Mouse (Mus musculus) cerebellum, adult 8-10 months (tissue): ENCODE results near the gene Miga2.

Experiments
- DNase-seq: peaks from one replicate; pipeline ENCODE4 v3.0.0; 2022

The Miga2 gene

GRCm38 (mm10) chr2:30363773-30364650 is at the start of gene Miga2:
Gene Miga2 (plus strand): TSS chr2:30364233.
- DNase-seq = peak; percentile 98

DNA sequence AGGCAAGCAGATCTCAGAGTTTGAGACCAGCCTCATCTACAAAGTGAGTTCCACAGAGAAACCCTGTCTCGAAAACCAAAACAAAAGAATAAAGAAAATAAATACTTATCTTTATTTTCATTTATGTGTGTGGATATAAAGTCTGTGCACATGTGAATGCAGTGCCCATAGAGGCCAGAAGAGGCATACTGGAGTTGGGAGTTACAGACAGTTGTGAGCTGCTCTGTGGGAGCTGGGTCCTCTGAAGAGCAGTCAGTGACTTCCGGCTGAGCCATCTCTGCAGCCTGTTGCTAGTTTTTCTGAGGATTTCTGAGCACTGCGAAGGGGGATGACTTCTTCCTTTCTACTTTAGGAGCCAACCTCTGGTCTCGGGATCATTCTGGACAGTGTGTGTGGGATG is 47.9 kb upstream of the Miga2 start:
- no peak for DNase-seq

- DNase-seq = no peak
Measured at GRCm38 (mm10) chr2:30316955-30317354, 47.1 kb upstream of the Miga2 start.

- DNase-seq = no peak
Measured at GRCm38 (mm10) chr2:30319260-30319659, 44.8 kb upstream of the Miga2 start.

DNA sequence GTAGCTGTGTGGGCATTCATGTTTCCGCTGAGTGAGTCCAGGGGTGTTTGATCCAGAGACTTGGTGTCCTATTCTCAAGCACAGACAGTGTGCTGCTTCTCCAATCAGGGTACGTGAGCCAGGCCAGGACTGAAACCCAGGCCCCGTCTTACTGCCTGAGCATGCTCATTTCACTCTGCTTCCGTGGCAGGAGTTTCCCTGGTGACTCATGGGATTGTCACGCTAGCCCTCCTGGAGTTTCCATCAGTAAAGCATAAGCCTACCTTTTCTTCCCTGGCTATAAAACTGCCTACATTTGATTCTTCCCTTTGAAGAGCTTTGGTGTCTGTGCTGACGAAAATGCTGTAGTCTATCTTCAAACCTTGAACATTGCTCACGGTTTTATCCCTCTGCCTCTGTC is 40.9 kb upstream of the Miga2 start:
- DNase-seq = no peak

DNA sequence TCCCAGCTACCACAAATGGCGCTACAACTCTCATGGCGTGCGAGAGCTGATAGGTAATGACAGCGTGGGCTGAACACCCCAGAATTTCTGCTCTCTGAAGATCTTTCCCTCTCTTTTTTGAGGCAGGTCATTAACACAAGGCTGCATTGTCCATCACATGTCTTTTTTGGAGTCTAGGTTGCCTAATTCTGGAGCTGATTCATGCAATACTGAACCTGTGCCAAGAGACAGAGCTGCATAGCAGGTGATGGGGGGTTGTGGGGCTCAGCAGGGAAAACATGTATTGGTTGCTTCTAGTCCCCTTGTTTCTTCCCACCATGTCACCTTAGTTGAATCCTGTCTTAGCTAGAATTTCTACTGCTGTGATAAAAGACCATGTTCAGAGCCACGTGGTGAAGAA is 38.7 kb upstream of the Miga2 start:
- no peak for DNase-seq

- peak; percentile 38 for DNase-seq
Measured at GRCm38 (mm10) chr2:30327276-30327675, 36.8 kb upstream of the Miga2 start.

GRCm38 (mm10) chr2:30328791-30329190 is 35.2 kb upstream of the Miga2 start:
- no peak for DNase-seq

DNA sequence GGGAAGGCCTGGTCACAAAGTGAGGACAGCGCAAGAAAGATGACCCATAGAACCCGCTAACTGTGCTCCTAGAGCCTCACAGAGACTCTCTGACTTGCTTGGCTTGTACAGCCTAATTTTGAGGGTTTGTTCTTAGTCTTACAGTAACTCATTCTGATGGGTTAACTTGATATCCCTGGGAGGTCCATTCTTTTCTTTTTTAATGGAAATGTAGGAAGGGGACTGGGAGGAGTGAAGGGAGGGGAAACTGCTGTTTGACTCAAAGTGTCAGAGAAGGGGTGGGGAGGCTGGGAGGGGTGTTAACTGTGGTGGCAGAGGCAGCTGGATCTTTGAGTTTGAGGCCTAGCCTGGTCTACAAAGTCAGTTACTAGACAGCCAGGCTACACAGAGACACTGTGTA is 28.7 kb upstream of the Miga2 start:
- no peak for DNase-seq

- peak; percentile 36 for DNase-seq
Measured at GRCm38 (mm10) chr2:30336174-30336915, 27.7 kb upstream of the Miga2 start.

GRCm38 (mm10) chr2:30337179-30337578 is 26.9 kb upstream of the Miga2 start:
- peak; percentile 25 for DNase-seq

DNA sequence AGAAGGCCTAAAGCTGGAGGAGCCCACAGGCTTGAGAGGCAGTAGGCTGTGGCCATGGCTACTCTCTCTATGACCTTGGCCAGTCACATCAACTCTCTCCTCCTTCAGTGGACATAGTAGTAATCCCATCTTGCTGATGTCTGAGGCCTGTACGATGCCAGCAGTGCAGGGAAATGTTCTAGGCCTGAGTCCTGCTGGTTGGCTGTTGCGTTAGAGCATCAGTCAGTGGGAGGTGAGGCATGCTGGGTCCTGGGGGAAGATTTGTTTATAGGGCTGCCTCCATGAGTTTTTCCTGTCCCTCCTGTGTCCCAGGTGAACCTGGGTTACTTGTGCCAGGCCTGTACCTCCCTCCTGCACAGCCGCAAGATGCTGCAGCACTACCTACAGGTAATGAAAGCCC is 22.0 kb upstream of the Miga2 start:
- peak; percentile 26 for DNase-seq

GRCm38 (mm10) chr2:30342544-30342943 is 21.5 kb upstream of the Miga2 start:
- DNase-seq = peak; percentile 54

DNA sequence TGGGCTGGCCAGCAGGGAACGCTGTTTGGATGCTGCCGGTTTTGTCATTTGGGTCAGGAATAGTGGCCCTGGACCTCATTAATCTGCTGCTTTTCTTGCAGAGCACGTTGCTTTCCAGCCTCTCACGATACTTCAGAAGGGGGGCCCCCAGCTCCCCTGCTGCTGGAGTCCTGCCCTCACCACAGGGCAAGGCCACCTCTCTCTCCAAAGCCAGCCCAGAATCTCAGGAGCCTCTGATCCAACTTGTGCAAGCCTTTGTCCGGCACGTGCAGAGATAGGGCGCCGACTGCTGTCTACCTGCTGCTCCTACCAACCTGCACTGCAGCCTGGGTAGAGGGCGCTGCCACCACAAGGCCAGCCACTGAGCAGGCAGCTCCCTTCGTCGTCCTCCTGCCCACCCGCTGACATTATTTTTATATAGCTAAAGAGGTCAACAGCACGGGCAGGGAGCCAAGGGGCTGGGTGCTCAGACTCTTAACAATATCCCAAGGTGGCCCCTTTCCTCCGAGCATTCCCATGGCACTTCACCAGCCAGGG is 20.4 kb upstream of the Miga2 start:
- DNase-seq = peak; percentile 50

DNA sequence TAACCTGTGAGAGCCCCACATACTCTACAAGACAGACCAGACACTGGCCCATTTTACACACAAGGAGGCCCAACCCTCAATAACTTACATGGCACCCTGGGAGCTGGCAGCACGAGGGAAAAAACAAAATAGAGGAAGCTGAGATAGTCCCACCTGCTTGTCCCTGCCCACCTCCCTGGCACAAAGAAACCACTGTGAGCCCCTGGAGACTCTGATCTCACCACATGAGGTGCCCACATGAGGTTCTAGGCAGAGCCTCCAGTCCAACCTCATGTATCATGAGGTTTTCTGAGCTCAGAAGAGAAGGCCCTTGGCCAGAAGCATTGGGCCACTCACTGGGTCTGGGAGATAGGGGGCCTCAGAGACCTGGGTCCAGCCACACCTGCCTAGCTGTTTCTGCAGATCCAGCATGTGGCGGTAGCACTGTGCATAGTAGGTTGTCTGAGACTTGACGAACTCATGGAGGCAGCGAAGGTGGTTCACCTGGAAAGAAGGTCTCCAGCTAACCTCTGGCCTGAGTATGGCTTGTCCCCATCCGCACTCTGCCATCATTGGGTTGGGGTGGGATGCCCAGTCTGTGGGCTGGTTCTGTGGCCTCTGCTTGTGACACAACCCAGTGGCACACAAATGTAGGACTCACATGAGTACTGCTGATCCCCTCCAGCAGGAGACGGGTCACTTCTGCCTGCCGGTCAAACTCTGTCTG is 17.9 kb upstream of the Miga2 start:
- DNase-seq = no peak

GRCm38 (mm10) chr2:30349196-30349595 is 14.8 kb upstream of the Miga2 start:
- no peak for DNase-seq

GRCm38 (mm10) chr2:30351149-30351548 is 12.9 kb upstream of the Miga2 start:
- DNase-seq = no peak

- DNase-seq = peak; percentile 65
Measured at GRCm38 (mm10) chr2:30355861-30356260, 8.2 kb upstream of the Miga2 start.

GRCm38 (mm10) chr2:30356266-30356665 is 7.8 kb upstream of the Miga2 start:
- DNase-seq = peak; percentile 35

GRCm38 (mm10) chr2:30356906-30357305 is 7.1 kb upstream of the Miga2 start:
- DNase-seq = peak; percentile 43

DNA sequence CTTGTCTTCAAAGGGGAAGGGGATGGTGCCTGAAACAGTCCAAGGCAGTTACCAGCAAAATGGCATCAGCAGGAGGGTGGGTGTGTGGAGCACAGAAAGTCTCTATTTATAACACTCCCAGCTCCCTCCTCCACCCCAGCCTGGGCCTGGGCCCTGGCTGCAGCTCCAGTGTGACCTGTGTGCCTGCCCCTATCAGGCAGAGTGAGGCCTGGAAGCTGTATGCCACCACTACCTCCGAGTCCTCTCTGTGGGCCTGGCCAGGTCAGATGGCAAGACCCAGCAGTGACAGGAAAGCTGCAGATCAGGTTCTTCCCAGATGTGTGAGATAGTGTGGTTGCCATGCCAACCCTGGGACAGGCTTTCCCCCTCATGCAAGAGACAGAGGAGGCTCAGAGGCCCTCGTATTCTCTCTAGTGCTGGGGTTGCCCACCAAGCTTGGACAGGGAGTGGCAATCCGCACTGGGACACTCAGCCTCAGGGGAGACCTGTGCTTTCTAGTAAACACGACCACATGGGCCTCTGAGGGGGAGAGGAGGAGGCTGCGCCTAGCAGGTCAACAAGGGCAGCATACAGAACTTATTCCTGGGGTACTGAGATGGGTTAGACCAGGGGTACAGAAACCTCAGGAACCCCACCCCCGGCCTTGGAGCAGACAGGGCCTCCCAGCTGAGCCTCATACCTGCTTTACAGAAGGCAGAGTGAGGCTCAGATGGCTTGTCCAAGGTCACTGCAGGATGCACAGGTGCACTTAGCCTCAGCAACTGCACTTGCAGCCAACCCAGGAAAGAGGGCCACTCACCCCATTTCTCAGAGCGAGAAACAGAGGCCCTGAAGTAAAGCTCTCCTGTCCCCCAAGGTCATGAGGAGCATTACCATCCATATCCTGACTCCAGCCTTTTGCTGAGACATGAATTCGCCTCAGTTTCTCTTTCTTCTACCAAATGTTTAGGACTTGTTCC is 6.2 kb upstream of the Miga2 start:
- DNase-seq = peak; percentile 50
